Mouse (Mus musculus) ES-Bruce4 (cell line): Measurements from ENCODE around the gene Tgfa. TPM values are rescaled to one million over a fixed set of nuclear protein-coding genes. Genes with fewer than 3 reads are reported as not detected.

Experiments
- H3K27ac ChIP-seq: 2 replicates; pipeline ENCODE4 v1.5.1; 2012; ENCODE audit warnings: low read length, inconsistent platforms; ENCODE audit not compliant: insufficient read depth
- H3K27me3 ChIP-seq: 2 replicates; pipeline ENCODE4 v1.6.1; 2012; ENCODE audit warnings: mild to moderate bottlenecking, low read length, inconsistent platforms; ENCODE audit not compliant: control insufficient read depth, poor library complexity, insufficient read depth, severe bottlenecking
- H3K36me3 ChIP-seq: 2 replicates; pipeline ENCODE4 v1.6.1; 2012; ENCODE audit warnings: inconsistent platforms, mild to moderate bottlenecking, low read length, moderate library complexity; ENCODE audit not compliant: control insufficient read depth, poor library complexity, insufficient read depth, severe bottlenecking
- H3K4me1 ChIP-seq: one replicate; pipeline ENCODE4 v1.8.1; 2011; ENCODE audit warnings: low read length; ENCODE audit not compliant: control insufficient read depth, insufficient read depth
- H3K4me3 ChIP-seq: 2 replicates; pipeline ENCODE4 v1.5.1; 2011; ENCODE audit warnings: low read depth, mild to moderate bottlenecking, low read length
- H3K9ac ChIP-seq: 2 replicates; pipeline ENCODE4 v1.6.1; 2012; ENCODE audit warnings: low read depth, mild to moderate bottlenecking, inconsistent platforms; ENCODE audit not compliant: poor library complexity, severe bottlenecking
- H3K9me3 ChIP-seq: replicated peaks from 2 replicates; pipeline ENCODE4 v1.6.1; 2012; ENCODE audit warnings: mild to moderate bottlenecking, low read length, inconsistent platforms; ENCODE audit not compliant: control insufficient read depth, poor library complexity, insufficient read depth, severe bottlenecking
- CTCF ChIP-seq: IDR thresholded peaks from one replicate; pipeline ENCODE4 v1.8.1; 2011; ENCODE audit warnings: low read depth, low read length
- EP300 ChIP-seq: IDR thresholded peaks from 2 replicates; pipeline ENCODE4 v1.6.1; 2011; ENCODE audit warnings: low read depth, low read length; ENCODE audit not compliant: insufficient read depth
- POLR2A ChIP-seq: IDR thresholded peaks from one replicate; pipeline ENCODE4 v1.8.1; 2011; ENCODE audit warnings: low read length; ENCODE audit not compliant: insufficient read depth
- polyA plus RNA-seq: library from polyadenylated mRNA; stranded (reverse); fragments of >200 nt; gene quantifications from 2 replicates; pipeline ENCODE4 v1.2.4, GENCODE M21; 2011; ENCODE audit warnings: low read depth; ENCODE audit not compliant: missing spikeins, insufficient read depth, insufficient read length

The Tgfa gene
- polyA plus RNA-seq, 1 experiment = 7.4 TPM

GRCm38 (mm10) chr6:86260322-86261050 lies 65.5 kb downstream of the Tgfa start:
- TF ChIP-seq CTCF (peak; percentile 49), EP300 (no peak), POLR2A (no peak)
- H3K4me1 ChIP-seq = peaks cover 2% of the 10 kb centered on the region
- no peak overlapping the region for H3K4me3 ChIP-seq
- H3K9me3 ChIP-seq = no peaks in the 10 kb centered on the region
- H3K27ac ChIP-seq = no peak overlapping the region
- H3K27me3 ChIP-seq = no peaks in the 10 kb centered on the region
- H3K36me3 ChIP-seq = no peaks in the 10 kb centered on the region
- no peak overlapping the region for H3K9ac ChIP-seq

GRCm38 (mm10) chr6:86266786-86267185 lies 71.8 kb downstream of the Tgfa start:
- Histone ChIP-seq H3K4me3 (no peak overlapping the region), H3K9me3 (no peaks in the 10 kb centered on the region), H3K27me3 (no peaks in the 10 kb centered on the region), H3K4me1 (no peaks in the 10 kb centered on the region), H3K9ac (no peak overlapping the region), H3K27ac (no peak overlapping the region), H3K36me3 (no peaks in the 10 kb centered on the region)
- TF ChIP-seq POLR2A (no peak), CTCF (no peak), EP300 (no peak)

DNA sequence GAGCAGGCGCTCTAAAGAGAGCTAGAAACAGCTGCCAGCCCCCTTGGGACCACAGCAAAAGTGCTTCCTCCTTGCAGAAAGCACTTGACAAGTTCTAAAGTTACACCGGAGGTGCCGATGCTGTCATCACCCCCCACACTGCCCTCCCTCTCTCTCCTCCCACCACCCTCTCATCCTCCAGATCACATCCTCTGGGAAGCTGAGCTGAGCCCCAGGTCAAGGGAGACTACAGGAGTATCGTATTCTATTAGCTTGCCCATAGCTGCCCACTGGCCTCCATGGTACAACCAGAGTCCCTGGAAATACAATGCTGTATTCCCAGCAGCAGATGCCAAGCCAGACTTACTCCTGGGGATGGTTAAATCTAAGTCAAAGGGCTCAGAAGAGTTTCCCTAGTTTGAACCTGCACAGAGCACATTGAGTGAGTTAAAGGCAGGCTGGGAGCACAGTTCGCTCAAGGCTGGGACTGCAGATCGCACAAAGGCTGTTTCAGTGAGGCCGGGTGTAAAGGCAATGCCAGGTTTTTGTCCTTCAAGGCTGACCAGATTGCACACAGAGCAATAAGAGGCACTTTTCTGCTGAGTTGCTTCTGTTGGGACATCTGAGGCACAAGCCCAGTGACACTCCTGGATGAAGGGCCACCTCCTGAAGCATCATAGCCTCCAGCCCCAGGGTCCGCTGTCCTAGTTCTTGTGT lies 75.5 kb downstream of the Tgfa start:
- H3K9ac ChIP-seq = no peak overlapping the region
- no peaks in the 10 kb centered on the region for H3K27me3 ChIP-seq
- no peak overlapping the region for H3K27ac ChIP-seq
- TF ChIP-seq CTCF (no peak), POLR2A (no peak), EP300 (no peak)
- no peak overlapping the region for H3K4me3 ChIP-seq
- H3K9me3 ChIP-seq = no peaks in the 10 kb centered on the region
- no peaks in the 10 kb centered on the region for H3K36me3 ChIP-seq
- no peaks in the 10 kb centered on the region for H3K4me1 ChIP-seq

GRCm38 (mm10) chr6:86271130-86271529 lies 76.1 kb downstream of the Tgfa start:
- Histone ChIP-seq H3K4me3 (no peak overlapping the region), H3K9ac (no peak overlapping the region), H3K9me3 (no peaks in the 10 kb centered on the region), H3K4me1 (no peaks in the 10 kb centered on the region), H3K27ac (no peak overlapping the region), H3K36me3 (no peaks in the 10 kb centered on the region), H3K27me3 (no peaks in the 10 kb centered on the region)
- TF ChIP-seq POLR2A (no peak), EP300 (no peak), CTCF (no peak)

DNA sequence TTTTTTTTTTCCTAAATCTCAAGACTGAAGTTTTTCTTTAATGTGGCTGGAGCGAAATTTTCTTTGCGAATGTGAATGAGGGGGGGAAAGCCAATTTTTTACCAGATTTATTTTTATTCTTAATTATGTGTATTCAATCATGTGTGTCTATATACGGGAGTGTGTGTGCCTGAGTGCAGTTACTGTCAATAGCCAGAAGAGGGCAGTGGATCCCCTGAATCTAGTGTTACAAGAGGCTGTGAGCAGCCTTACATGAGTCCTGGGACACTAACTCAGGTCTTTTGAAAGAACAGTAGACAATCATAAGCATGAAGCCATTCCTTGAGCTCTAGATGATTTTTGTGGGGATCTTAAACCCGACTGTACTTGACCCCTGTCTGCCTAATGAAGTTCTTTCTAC lies 80.7 kb downstream of the Tgfa start:
- Histone ChIP-seq H3K4me3 (no peak overlapping the region), H3K9me3 (no peaks in the 10 kb centered on the region), H3K27me3 (no peaks in the 10 kb centered on the region), H3K36me3 (no peaks in the 10 kb centered on the region), H3K9ac (no peak overlapping the region), H3K4me1 (no peaks in the 10 kb centered on the region), H3K27ac (no peak overlapping the region)
- TF ChIP-seq EP300 = no peak
- TF ChIP-seq CTCF = no peak
- TF ChIP-seq POLR2A = no peak

- Histone ChIP-seq H3K4me3 (no peak overlapping the region), H3K9me3 (no peaks in the 10 kb centered on the region), H3K36me3 (no peaks in the 10 kb centered on the region), H3K27me3 (no peaks in the 10 kb centered on the region), H3K4me1 (no peaks in the 10 kb centered on the region), H3K9ac (no peak overlapping the region), H3K27ac (no peak overlapping the region)
- TF ChIP-seq POLR2A (no peak), EP300 (no peak), CTCF (no peak)
Observed at GRCm38 (mm10) chr6:86276816-86277215, 81.8 kb downstream of the Tgfa start.
